Mouse (Mus musculus) C2C12 (cell line): ENCODE results near the gene Fbxo22.

Experiments used
- CTCF ChIP-seq: IDR thresholded peaks from one replicate; pipeline ENCODE4 v1.5.1; 2011; ENCODE audit not compliant: control insufficient read depth, insufficient read depth, insufficient read length
- MAX ChIP-seq: IDR thresholded peaks from one replicate; pipeline ENCODE4 v1.6.1; 2011; ENCODE audit warnings: mild to moderate bottlenecking, control low read depth
- MYOD1 ChIP-seq: IDR thresholded peaks from one replicate; pipeline ENCODE4 v1.6.1; 2011; ENCODE audit warnings: low read depth; ENCODE audit not compliant: control insufficient read depth, insufficient read length
- MYOG ChIP-seq: IDR thresholded peaks from one replicate; pipeline ENCODE4 v1.6.1; 2011; ENCODE audit not compliant: control insufficient read depth, insufficient read length; ENCODE audit errors: extremely low read depth

- TF ChIP-seq CTCF (no peak), MAX (no peak), MYOD1 (no peak), MYOG (no peak)
These were observed 34.6 kb downstream of the Fbxo22 start for GRCm38 (mm10) chr9:55243280-55243679.
